Mouse (Mus musculus) kidney, postnatal 36 days (tissue): ENCODE data around the gene Magi1.
"Not testable (repeated sequence)": the region's sequence is repeated elsewhere in the genome, so short reads cannot be mapped to it uniquely, and the experiment has no call there.

ENCODE experiments used
- DNase-seq, 2 experiments: peaks; one replicate each; pipeline ENCODE4 v3.0.0; 2021 to 2022; ENCODE audit warnings: mixed read lengths in 2 of 2

The Magi1 gene

GRCm38 (mm10) chr6:93717826-93718375 is 565.8 kb downstream of the Magi1 start:
- DNase-seq, result no peak

- DNase-seq, result no peak
Observed at GRCm38 (mm10) chr6:93716686-93717625, 566.8 kb downstream of the Magi1 start.

- DNase-seq, result no peak
Observed at GRCm38 (mm10) chr6:93715181-93716180, 568.2 kb downstream of the Magi1 start.

GRCm38 (mm10) chr6:93704350-93704749 is 579.4 kb downstream of the Magi1 start:
- DNase-seq, result no peak

GRCm38 (mm10) chr6:93699436-93699835 is 584.3 kb downstream of the Magi1 start:
- no peak for DNase-seq

- peak in 1 of 2 experiments; percentile 5 for DNase-seq
Observed at GRCm38 (mm10) chr6:93697956-93698355, 585.8 kb downstream of the Magi1 start.

- DNase-seq, result no peak
Observed at GRCm38 (mm10) chr6:93678766-93679165, 605.0 kb downstream of the Magi1 start.

- no peak for DNase-seq
Observed at GRCm38 (mm10) chr6:93666731-93667130, 617.0 kb downstream of the Magi1 start.

- DNase-seq, result no peak
Observed at GRCm38 (mm10) chr6:93665056-93665805, 618.5 kb downstream of the Magi1 start.

GRCm38 (mm10) chr6:93661139-93661538 is 622.6 kb downstream of the Magi1 start:
- DNase-seq, result no peak

GRCm38 (mm10) chr6:93659534-93659933 is 624.2 kb downstream of the Magi1 start:
- DNase-seq, result peak in 1 of 2 experiments; percentile 28

- DNase-seq, result peak; percentile 55 to 82
Observed at GRCm38 (mm10) chr6:93657187-93657974, 626.3 kb downstream of the Magi1 start.

- DNase-seq, result peak; percentile 9 to 37
Observed at GRCm38 (mm10) chr6:93648581-93649230, 635.0 kb downstream of the Magi1 start.

GRCm38 (mm10) chr6:93629735-93630291 is 653.9 kb downstream of the Magi1 start:
- DNase-seq, result not testable (repeated sequence)

- no peak for DNase-seq
Observed at GRCm38 (mm10) chr6:93627200-93627599, 656.5 kb downstream of the Magi1 start.
